Mouse (Mus musculus) adrenal gland, postnatal 10 days (tissue): Measurements from ENCODE around the gene Gm10722. TPM values are rescaled to one million over a fixed set of nuclear protein-coding genes. Genes with fewer than 3 reads are reported as not detected.
A peak's percentile ranks its signal among the peaks of the same experiment; 100 is the strongest.
"Not testable (repeated sequence)": the region's sequence is repeated elsewhere in the genome, so short reads cannot be mapped to it uniquely, and the experiment has no call there.

Experiments used
- DNase-seq: peaks from one replicate; pipeline ENCODE4 v3.0.0; 2021; ENCODE audit warnings: mixed read lengths
- long read RNA-seq, 2 experiments: library from polyadenylated mRNA; stranded (forward); transcript quantifications; one replicate each; pipeline ENCODE4 v2.0.0; 2021
- total RNA-seq, 2 experiments: library from RNA; stranded (reverse); gene quantifications; 2 replicates each; pipeline ENCODE4 v1.2.3; 2021

The Gm10722 gene
- not detected for total RNA-seq
- long read RNA-seq, experiment 1, result 0 reads
- long read RNA-seq, experiment 2, result 0 reads

GRCm38 (mm10) chr9:3000445-3000972 is at the start of gene Gm10722:
Gene Gm10722, plus strand, starts transcription at chr9:3000922.
- not testable (repeated sequence) for DNase-seq

DNA sequence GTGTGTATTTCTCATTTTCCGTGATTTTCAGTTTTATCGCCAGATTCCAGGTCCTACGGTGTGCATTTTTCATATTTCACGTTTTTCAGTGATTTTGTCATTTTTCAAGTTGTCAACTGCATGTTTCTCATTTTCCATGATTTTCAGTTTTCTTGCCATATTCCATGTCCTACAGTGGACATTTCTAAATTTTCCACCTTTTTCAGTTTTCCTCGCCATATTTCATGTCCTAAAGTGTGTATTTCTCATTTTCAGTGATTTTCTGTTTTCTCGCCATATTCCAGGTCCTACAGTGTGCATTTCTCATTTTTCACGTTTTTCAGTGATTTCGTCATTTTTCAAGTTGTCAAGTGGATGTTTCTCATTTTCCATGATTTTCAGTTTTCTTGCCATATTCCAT is 284 bp downstream of the Gm10722 start:
- not testable (repeated sequence) for DNase-seq

GRCm38 (mm10) chr9:3001948-3002659 is 1.4 kb downstream of the Gm10722 start:
- peak; percentile 100 for DNase-seq

DNA sequence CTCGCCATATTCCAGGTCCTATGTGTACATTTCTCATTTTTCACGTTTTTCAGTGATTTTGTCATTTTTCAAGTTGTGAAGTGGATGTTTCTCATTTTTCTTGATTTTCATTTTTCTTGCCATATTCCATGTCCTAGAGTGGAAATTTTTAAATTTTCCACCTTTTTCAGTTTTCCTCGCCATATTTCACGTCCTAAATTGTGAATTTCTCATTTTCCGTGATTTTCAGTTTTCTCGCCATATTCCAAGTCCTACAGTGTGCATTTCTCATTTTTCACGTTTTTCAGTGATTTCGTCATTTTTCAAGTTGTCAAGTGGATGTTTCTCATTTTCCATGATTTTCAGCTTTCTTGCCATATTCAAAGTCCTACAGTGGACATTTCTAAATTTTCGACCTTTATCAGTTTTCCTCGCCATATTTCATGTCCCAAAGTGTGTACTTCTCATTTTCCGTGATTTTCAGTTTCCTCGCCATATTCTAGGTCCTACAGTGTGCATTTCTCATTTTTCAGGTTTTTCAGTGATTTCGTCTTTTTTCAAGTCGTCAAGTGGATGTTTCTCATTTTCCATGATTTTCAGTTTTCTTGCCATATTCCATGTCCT is 2.2 kb downstream of the Gm10722 start, which contains the start of gene Gm11168:
Gene Gm11168 (plus strand): TSS at position 553 of the 603 bp plus-strand sequence.
- peak; percentile 12 for DNase-seq

- DNase-seq, result not testable (repeated sequence)
These were observed 5.5 kb downstream of the Gm10722 start for GRCm38 (mm10) chr9:3006179-3006578.

GRCm38 (mm10) chr9:3006636-3007035 is 5.9 kb downstream of the Gm10722 start:
- not testable (repeated sequence) for DNase-seq

- DNase-seq, result not testable (repeated sequence)
These were observed 6.5 kb downstream of the Gm10722 start for GRCm38 (mm10) chr9:3007272-3007671.

GRCm38 (mm10) chr9:3009331-3009730 is 8.6 kb downstream of the Gm10722 start:
- not testable (repeated sequence) for DNase-seq

DNA sequence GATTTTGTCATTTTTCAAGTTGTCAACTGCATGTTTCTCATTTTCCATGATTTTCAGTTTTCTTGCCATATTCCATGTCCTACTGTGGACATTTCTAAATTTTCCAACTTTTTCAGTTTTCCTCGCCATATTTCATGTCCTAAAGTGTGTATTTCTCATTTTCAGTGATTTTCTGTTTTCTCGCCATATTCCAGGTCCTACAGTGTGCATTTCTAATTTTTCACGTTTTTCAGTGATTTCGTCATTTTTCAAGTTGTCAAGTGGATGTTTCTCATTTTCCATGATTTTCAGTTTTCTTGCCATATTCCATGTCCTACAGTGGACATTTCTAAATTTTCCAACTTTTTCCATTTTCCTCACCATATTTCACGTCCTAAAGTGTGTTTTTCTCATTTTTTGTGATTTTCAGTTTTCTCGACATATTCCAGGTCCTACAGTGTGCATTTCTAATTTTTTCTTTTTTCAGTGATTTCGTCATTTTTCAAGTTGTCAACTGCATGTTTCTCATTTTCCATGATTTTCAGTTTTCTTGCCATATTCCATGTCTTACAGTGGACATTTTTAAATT is 11.4 kb downstream of the Gm10722 start:
- DNase-seq, result not testable (repeated sequence)

- DNase-seq, result not testable (repeated sequence)
These were observed 12.1 kb downstream of the Gm10722 start, which contains the start of gene Gm10721 for GRCm38 (mm10) chr9:3012733-3013279. Gene Gm10721, plus strand, starts transcription at chr9:3013140.

GRCm38 (mm10) chr9:3015354-3015753 is 14.6 kb downstream of the Gm10722 start, which contains the start of gene Gm10720:
Gene Gm10720, plus strand, starts transcription at chr9:3015654.
- DNase-seq, result not testable (repeated sequence)

- DNase-seq, result peak; percentile 7
These were observed 15.2 kb downstream of the Gm10722 start for GRCm38 (mm10) chr9:3015896-3016295.

GRCm38 (mm10) chr9:3017108-3017507 is 16.4 kb downstream of the Gm10722 start, which contains the start of gene Gm10719:
Gene Gm10719, plus strand, starts transcription at chr9:3017408.
- not testable (repeated sequence) for DNase-seq

DNA sequence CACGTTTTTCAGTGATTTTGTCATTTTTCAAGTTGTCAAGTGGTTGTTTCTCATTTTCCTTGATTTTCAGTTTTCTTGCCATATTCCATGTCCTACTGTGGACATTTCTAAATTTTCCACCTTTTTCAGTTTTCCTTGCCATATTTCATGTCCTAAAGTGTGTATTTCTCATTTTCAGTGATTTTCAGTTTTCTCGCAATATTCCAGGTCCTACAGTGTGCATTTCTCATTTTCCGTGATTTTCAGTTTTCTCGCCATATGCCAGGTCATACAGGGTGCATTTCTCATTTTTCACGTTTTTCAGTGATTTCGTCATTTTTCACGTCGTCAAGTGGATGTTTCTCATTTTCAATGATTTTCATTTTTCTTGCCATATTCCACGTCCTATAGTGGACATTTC is 18.2 kb downstream of the Gm10722 start:
- peak; percentile 100 for DNase-seq

DNA sequence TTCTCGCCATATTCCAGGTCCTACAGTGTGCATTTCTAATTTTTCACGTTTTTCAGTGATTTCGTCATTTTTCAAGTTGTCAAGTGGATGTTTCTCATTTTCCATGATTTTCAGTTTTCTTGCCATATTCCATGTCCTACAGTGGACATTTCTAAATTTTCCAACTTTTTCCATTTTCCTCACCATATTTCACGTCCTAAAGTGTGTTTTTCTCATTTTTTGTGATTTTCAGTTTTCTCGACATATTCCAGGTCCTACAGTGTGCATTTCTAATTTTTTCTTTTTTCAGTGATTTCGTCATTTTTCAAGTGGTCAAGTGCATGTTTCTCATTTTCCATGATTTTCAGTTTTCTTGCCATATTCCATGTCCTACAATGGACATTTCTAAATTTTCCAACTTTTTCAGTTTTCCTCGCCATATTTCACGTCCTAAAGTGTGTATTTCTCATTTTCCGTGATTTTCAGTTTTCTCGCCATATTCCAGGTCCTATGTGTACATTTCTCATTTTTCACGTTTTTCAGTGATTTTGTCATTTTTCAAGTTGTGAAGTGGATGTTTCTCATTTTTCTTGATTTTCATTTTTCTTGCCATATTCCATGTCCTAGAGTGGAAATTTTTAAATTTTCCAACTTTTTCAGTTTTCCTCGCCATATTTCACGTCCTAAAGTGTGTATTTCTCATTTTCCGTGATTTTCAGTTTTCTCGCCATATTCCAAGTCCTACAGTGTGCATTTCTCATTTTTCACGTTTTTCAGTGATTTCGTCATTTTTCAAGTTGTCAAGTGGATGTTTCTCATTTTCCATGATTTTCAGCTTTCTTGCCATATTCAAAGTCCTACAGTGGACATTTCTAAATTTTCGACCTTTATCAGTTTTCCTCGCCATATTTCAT is 19.4 kb downstream of the Gm10722 start:
- DNase-seq, result peak; percentile 85

DNA sequence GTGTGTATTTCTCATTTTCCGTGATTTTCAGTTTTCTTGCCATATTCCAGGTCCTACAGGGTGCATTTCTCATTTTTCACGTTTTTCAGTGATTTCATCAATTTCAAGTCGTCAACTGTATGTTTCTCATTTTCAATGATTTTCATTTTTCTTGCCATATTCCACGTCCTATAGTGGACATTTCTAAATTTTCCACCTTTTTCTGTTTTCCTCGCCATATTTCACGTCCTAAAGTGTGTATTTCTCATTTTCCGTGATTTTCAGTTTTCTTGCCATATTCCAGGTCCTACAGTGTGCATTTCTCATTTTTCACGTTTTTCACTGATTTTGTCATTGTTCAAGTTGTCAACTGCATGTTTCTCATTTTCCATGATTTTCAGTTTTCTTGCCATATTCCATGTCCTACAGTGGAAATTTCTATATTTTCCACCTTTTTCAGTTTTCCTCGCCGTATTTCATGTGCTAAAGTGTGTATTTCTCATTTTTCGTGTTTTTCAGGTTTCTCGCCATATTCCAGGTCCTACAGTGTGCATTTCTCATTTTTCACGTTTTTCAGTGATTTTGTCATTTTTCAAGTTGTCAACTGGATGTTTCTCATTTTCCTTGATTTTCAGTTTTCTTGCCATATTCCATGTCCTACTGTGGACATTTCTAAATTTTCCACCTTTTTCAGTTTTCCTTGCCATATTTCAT is 21.7 kb downstream of the Gm10722 start:
- not testable (repeated sequence) for DNase-seq

DNA sequence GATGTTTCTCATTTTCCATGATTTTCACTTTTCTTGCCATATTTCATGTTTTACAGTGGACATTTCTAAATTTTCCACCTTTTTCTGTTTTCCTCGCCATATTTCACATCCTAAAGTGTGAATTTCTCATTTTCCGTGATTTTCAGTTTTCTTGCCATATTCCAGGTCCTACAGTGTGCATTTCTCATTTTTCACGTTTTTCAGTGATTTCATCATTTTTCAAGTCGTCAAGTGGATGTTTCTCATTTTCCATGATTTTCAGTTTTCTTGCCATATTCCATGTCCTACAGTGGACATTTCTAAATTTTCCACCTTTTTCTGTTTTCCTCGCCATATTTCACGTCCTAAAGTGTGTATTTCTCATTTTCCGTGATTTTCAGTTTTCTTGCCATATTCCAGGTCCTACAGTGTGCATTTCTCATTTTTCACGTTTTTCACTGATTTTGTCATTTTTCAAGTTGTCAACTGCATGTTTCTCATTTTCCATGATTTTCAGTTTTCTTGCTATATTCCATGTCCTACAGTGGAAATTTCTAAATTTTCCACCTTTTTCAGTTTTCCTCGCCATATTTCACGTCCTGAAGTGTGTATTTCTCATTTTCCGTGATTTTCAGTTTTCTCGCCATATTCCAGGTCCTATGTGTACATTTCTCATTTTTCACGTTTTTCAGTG is 22.7 kb downstream of the Gm10722 start, which contains the start of gene Gm10718:
Gene Gm10718 (plus strand): TSS at position 236 of the 673 bp plus-strand sequence.
- peak; percentile 10 for DNase-seq

- DNase-seq, result not testable (repeated sequence)
These were observed 23.4 kb downstream of the Gm10722 start for GRCm38 (mm10) chr9:3023985-3024648.

- not testable (repeated sequence) for DNase-seq
These were observed 24.3 kb downstream of the Gm10722 start, which contains the start of gene Gm10717 for GRCm38 (mm10) chr9:3024912-3025467. Gene Gm10717, plus strand, starts transcription at chr9:3025417.
